Mouse (Mus musculus): ENCODE results near the gene Thrap3. TPM values are rescaled to one million over a fixed set of nuclear protein-coding genes. Genes with fewer than 3 reads are reported as not detected.
A peak's percentile ranks its signal among the peaks of the same experiment; 100 is the strongest.
"Not testable (repeated sequence)": the region's sequence is repeated elsewhere in the genome, so short reads cannot be mapped to it uniquely, and the experiment has no call there.

The Thrap3 gene
- polyA plus RNA-seq, 1 experiment = 382 TPM

GRCm38 (mm10) chr4:126173800-126174199 lies 28.8 kb downstream of the Thrap3 start:
- no peak for TF ChIP-seq CTCF (IDR thresholded peaks at IDR 0.05; ENCODE audit: borderline replicate concordance, insufficient read depth, low read length)
- Histone ChIP-seq H3K4me3 (ENCODE audit: insufficient read depth, low read length) (no peak overlapping the region), H3K4me1 (ENCODE audit: control insufficient read depth, insufficient read depth, low read length) (no peaks in the 10 kb centered on the region), H3K27ac (ENCODE audit: insufficient read depth, low read length) (no peak overlapping the region)

DNA sequence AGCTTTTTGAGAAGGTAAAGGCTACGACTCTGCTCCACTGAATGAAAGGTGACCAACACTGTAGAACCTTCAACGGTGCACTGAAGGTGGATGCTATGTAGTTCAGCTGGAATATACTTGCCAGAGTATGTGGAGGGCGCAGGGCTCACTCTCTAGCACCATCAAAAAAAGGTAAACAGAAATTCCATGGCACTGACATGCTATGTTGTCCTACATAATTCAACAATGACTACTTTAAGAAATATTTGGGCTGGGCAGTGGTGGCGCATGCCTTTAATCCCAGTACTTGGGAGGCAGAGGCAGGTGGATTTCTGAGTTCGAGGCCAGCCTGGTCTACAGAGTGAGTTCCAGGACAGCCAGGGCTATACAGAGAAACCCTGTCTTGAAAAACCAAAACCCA lies 31.8 kb downstream of the Thrap3 start:
- not testable (repeated sequence) for H3K27ac ChIP-seq (ENCODE audit: insufficient read depth, low read length); H3K4me3 ChIP-seq (ENCODE audit: insufficient read depth, low read length); H3K4me1 ChIP-seq (ENCODE audit: control insufficient read depth, insufficient read depth, low read length)

GRCm38 (mm10) chr4:126168851-126169250 lies 33.7 kb downstream of the Thrap3 start:
- TF ChIP-seq POLR2A (IDR thresholded peaks at IDR 0.05; ENCODE audit: low read depth, low read length) (no peak), CTCF (IDR thresholded peaks at IDR 0.05; ENCODE audit: borderline replicate concordance, insufficient read depth, low read length) (no peak)

GRCm38 (mm10) chr4:126166084-126166483 lies 36.5 kb downstream of the Thrap3 start:
- Histone ChIP-seq H3K4me3 (ENCODE audit: insufficient read depth, low read length) (no peak overlapping the region), H3K4me1 (ENCODE audit: control insufficient read depth, insufficient read depth, low read length) (no peaks in the 10 kb centered on the region; the same call in 1 of the 2 replicates), H3K27ac (ENCODE audit: insufficient read depth, low read length) (peak overlapping the region; percentile 48; the same call in 1 of the 2 replicates)
- no peak for TF ChIP-seq POLR2A (IDR thresholded peaks at IDR 0.05; ENCODE audit: low read depth, low read length)
- no peak for TF ChIP-seq CTCF (IDR thresholded peaks at IDR 0.05; ENCODE audit: borderline replicate concordance, insufficient read depth, low read length)

More at GRCm38 (mm10) chr4:126168851-126169250, 33.7 kb downstream of the Thrap3 start:
- H3K27ac ChIP-seq (ENCODE audit: insufficient read depth, low read length) = peak overlapping the region; percentile 23; the same call in 1 of the 2 replicates
- no peak overlapping the region for H3K4me3 ChIP-seq (ENCODE audit: insufficient read depth, low read length)
- H3K4me1 ChIP-seq (ENCODE audit: control insufficient read depth, insufficient read depth, low read length) = no peaks in the 10 kb centered on the region; the same call in 1 of the 2 replicates

- not testable (repeated sequence) for H3K4me1 ChIP-seq (ENCODE audit: control insufficient read depth, insufficient read depth, low read length); H3K27ac ChIP-seq (ENCODE audit: insufficient read depth, low read length); H3K4me3 ChIP-seq (ENCODE audit: insufficient read depth, low read length)
These were observed 37.5 kb downstream of the Thrap3 start for GRCm38 (mm10) chr4:126165092-126165491.

DNA sequence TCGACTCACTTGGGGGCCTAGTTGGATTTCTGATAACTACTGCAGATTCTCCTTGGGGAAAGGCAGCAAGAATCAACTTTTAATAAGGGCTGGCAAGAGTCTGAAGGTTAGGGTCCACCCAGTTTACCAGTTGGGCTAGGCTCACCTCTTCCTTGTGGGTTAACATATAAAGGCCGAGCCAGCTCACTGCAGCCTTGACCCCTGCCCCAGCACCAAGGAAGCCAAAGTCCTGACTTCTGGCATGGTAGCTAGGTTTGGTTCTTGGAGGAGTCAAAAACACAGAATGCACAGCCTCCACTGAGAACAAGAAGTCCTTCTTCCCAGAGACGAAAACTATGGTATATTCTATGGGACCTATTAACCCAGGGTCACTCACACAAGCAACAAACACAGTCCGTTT lies 38.9 kb downstream of the Thrap3 start:
- H3K4me3 ChIP-seq (ENCODE audit: insufficient read depth, low read length) = no peak overlapping the region
- H3K4me1 ChIP-seq (ENCODE audit: control insufficient read depth, insufficient read depth, low read length) = no peaks in the 10 kb centered on the region; the same call in 1 of the 2 replicates
- no peak for TF ChIP-seq CTCF (IDR thresholded peaks at IDR 0.05; ENCODE audit: borderline replicate concordance, insufficient read depth, low read length)
- no peak for TF ChIP-seq POLR2A (IDR thresholded peaks at IDR 0.05; ENCODE audit: low read depth, low read length)
- no peak overlapping the region for H3K27ac ChIP-seq (ENCODE audit: insufficient read depth, low read length)

- Histone ChIP-seq H3K4me1 (ENCODE audit: control insufficient read depth, insufficient read depth, low read length) (no peaks in the 10 kb centered on the region; the same call in 1 of the 2 replicates), H3K27ac (ENCODE audit: insufficient read depth, low read length) (0 out of 2 replicates have a peak within 1 kb of the TSS, but pooled peaks have one; percentile 14), H3K4me3 (ENCODE audit: insufficient read depth, low read length) (no peak within 1 kb of the TSS)
- no peak for TF ChIP-seq POLR2A (IDR thresholded peaks at IDR 0.05; ENCODE audit: low read depth, low read length)
- no peak for TF ChIP-seq CTCF (IDR thresholded peaks at IDR 0.05; ENCODE audit: borderline replicate concordance, insufficient read depth, low read length)
These were observed 39.4 kb downstream of the Thrap3 start, which contains the start of gene Sh3d21 for GRCm38 (mm10) chr4:126163067-126163659. Gene Sh3d21, minus strand, starts transcription at chr4:126163491.

- TF ChIP-seq POLR2A (IDR thresholded peaks at IDR 0.05; ENCODE audit: low read depth, low read length) (peak; percentile 84), CTCF (IDR thresholded peaks at IDR 0.05; ENCODE audit: borderline replicate concordance, insufficient read depth, low read length) (no peak)
- no peaks in the 10 kb centered on the region; the same call in 1 of the 2 replicates for H3K4me1 ChIP-seq (ENCODE audit: control insufficient read depth, insufficient read depth, low read length)
- H3K27ac ChIP-seq (ENCODE audit: insufficient read depth, low read length) = 0 out of 2 replicates have a peak overlapping the region, but pooled peaks have one; percentile 14
- no peak overlapping the region for H3K4me3 ChIP-seq (ENCODE audit: insufficient read depth, low read length)
These were observed 40.0 kb downstream of the Thrap3 start for GRCm38 (mm10) chr4:126162544-126163066.

DNA sequence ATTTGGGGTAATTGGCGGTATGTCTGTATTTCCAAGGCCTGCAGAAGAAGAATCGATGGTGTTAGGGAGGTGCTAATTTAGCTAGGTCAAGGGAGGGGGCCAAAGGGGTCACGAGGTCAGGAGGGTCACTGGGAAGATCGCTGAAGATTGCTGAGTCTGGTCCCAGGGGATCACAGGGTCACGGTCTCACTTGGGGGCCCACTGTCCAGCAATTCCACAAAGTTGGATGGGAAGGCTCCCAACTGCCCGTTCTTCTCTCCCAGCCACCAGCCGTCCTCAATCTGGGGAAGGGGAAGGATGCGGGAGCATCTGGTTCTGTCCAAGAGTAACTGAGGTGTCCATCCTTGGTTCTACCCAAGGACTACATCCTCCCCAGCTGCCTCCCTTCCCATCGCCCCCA lies 40.6 kb downstream of the Thrap3 start:
- no peak overlapping the region for H3K4me3 ChIP-seq (ENCODE audit: insufficient read depth, low read length)
- TF ChIP-seq CTCF (IDR thresholded peaks at IDR 0.05; ENCODE audit: borderline replicate concordance, insufficient read depth, low read length) = no peak
- TF ChIP-seq POLR2A (IDR thresholded peaks at IDR 0.05; ENCODE audit: low read depth, low read length) = no peak
- H3K4me1 ChIP-seq (ENCODE audit: control insufficient read depth, insufficient read depth, low read length) = no peaks in the 10 kb centered on the region; the same call in 1 of the 2 replicates
- no peak overlapping the region for H3K27ac ChIP-seq (ENCODE audit: insufficient read depth, low read length)

GRCm38 (mm10) chr4:126161456-126161855 lies 41.1 kb downstream of the Thrap3 start:
- no peak for TF ChIP-seq CTCF (IDR thresholded peaks at IDR 0.05; ENCODE audit: borderline replicate concordance, insufficient read depth, low read length)
- TF ChIP-seq POLR2A (IDR thresholded peaks at IDR 0.05; ENCODE audit: low read depth, low read length) = no peak
- H3K4me1 ChIP-seq (ENCODE audit: control insufficient read depth, insufficient read depth, low read length) = no peaks in the 10 kb centered on the region; the same call in 1 of the 2 replicates
- H3K27ac ChIP-seq (ENCODE audit: insufficient read depth, low read length) = no peak overlapping the region
- no peak overlapping the region for H3K4me3 ChIP-seq (ENCODE audit: insufficient read depth, low read length)

All from embryonic fibroblast, embryonic 13.5 days (primary cell).